Mouse (Mus musculus) kidney, postnatal 25 days (tissue): ENCODE measurements around the gene Gm4778.
"Not testable (repeated sequence)": the region's sequence is repeated elsewhere in the genome, so short reads cannot be mapped to it uniquely, and the experiment has no call there.

Source experiments
- DNase-seq, 2 experiments: peaks; one replicate each; pipeline ENCODE4 v3.0.0; 2021; ENCODE audit warnings: mixed read lengths in 2 of 2

Gene Gm4778

DNA sequence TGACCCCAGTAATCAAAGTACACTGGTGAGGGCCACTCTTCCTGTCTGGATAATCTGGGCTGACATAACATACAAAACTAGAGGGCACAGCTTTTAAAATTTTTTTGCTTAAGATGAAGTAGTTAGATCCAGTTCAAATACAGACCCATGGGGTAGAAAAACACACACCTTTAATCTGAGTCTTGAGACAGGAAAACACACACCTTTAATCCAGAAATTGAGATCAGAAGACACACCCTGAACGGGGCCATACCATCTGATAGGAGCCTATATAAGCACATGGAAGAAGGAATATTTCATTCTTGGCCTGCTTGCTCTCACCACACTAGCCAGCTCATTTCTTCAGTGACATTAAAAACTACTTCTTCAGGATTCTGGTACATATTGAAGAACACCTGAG, at the start of gene Gm4778:
Gene Gm4778 (plus strand): TSS at position 301 of the 400 bp plus-strand sequence.
- DNase-seq = not testable (repeated sequence)

GRCm38 (mm10) chr3:94260598-94260997, 3.2 kb upstream of the Gm4778 start:
- no peak for DNase-seq

GRCm38 (mm10) chr3:94275991-94276390, 12.2 kb downstream of the Gm4778 start:
- no peak for DNase-seq

GRCm38 (mm10) chr3:94305457-94305856, 41.6 kb downstream of the Gm4778 start:
- DNase-seq = no peak

GRCm38 (mm10) chr3:94306975-94307374, 43.1 kb downstream of the Gm4778 start:
- DNase-seq = no peak

DNA sequence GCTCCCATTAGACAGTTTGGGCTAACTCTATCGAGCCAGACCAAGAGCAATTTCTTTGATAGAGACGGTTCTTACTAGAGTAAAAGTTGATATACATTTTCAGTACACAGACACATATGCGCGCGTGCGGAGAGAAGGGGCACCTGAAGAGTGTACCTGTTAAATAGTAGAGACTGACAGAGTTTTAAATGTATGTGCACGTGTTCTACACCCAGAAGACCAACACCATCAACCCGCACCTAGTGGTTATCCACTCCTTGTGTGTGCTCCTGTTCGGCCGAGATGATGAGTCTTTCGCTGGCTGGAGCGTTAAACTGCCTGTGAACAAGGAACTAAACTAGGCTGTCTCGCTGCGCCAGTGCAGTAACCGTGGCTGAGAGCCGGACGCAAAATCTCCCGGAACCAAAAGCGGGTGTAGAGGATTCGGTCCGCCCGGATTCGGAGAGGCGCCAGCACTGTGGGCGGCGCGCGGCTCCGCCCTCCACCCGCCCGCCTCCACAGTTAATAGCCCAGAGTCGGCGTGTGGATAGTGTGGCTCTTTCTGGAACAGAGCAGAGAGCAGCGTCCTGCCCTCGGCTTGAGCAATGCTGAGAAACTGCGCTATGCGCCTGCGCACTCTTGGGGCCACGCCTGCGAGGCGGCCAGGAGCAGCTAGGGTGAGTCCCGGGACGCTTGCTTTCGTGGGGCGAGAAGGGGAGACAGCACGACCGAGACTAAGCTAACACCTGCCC, 46.0 kb downstream of the Gm4778 start, which contains the start of gene Them4:
Gene Them4 (plus strand): TSS at position 457 of the 731 bp plus-strand sequence.
- DNase-seq = peak; percentile 97 to 98

- peak in 1 of 2 experiments; percentile 8 for DNase-seq
These were observed 46.7 kb downstream of the Gm4778 start for GRCm38 (mm10) chr3:94310491-94310890.

- no peak for DNase-seq
These were observed 47.1 kb downstream of the Gm4778 start for GRCm38 (mm10) chr3:94310911-94311310.

DNA sequence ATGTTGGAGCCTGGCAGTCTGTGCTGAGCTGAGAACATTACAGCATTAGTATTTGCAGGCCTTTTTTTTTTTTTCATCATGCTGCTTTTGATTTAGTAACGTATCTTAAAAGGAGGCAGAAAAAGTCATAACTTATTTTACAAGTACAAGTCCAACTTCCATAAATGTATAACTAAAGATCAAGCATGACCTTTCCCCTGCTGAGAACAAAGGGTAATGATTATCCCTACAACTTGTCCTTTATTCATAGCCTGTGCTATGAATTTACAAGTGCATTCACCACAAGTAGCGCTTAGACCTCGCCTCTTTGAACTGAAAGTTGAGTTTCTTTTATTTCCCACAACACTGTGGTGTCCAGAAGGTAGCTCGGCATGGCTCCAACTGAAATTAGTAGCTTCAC, 47.5 kb downstream of the Gm4778 start:
- DNase-seq = peak in 1 of 2 experiments; percentile 34
